Mouse (Mus musculus): ENCODE measurements around the gene Chrnb1. TPM values are rescaled to one million over a fixed set of nuclear protein-coding genes. Genes with fewer than 3 reads are reported as not detected.

Gene Chrnb1
- 11.1 and 11.9 TPM in 2 replicates for polyA plus RNA-seq (2016; fragmentation: Nextera tagmentation; extraction: Ambion mirVana)

- Histone ChIP-seq H3K27ac (peak within 1 kb of the TSS; percentile 38; the same call in 1 of the 2 replicates), H3K4me2 (replicated peaks) (peak within 1 kb of the TSS; percentile 87), H3K9me3 (no peaks in the 10 kb centered on the region), H3K27me3 (peaks cover 41% of the 10 kb centered on the region), H3K4me3 (peak within 1 kb of the TSS; percentile 43), H3K36me3 (no peaks in the 10 kb centered on the region), H3K4me1 (peaks cover 16% of the 10 kb centered on the region), H3K9ac (peak within 1 kb of the TSS; percentile 48)
- WGBS, result 2% methylated on average over 52 of the region's 52 CpGs
- ATAC-seq (ENCODE audit: insufficient number of reproducible peaks, insufficient read depth, low FRiP score, low TSS enrichment), result peak; percentile 92
These were observed at the start of gene Chrnb1 for GRCm38 (mm10) chr11:69795168-69795982. Chrnb1 (minus strand) TSS chr11:69795943.

GRCm38 (mm10) chr11:69838714-69839104, 43.0 kb upstream of the Chrnb1 start:
- H3K27ac ChIP-seq, result peak overlapping the region; percentile 85
- no peak for ATAC-seq (ENCODE audit: insufficient number of reproducible peaks, insufficient read depth, low FRiP score, low TSS enrichment)
- H3K4me2 ChIP-seq (replicated peaks), result peak overlapping the region; percentile 97
- H3K36me3 ChIP-seq, result 0 out of 2 replicates have a peak, but pooled peaks cover 2% of the 10 kb centered on the region
- WGBS, result 3% methylated on average over 7 of the region's 7 CpGs
- no peaks in the 10 kb centered on the region for H3K9me3 ChIP-seq
- H3K9ac ChIP-seq, result peak overlapping the region; percentile 57; the same call in 1 of the 2 replicates
- peaks cover 34% of the 10 kb centered on the region for H3K4me1 ChIP-seq
- H3K4me3 ChIP-seq, result peak overlapping the region; percentile 79
- no peaks in the 10 kb centered on the region for H3K27me3 ChIP-seq

- H3K4me3 ChIP-seq, result peak within 1 kb of the TSS; percentile 79
- no peaks in the 10 kb centered on the region for H3K9me3 ChIP-seq
- H3K9ac ChIP-seq, result peak within 1 kb of the TSS; percentile 87
- H3K4me1 ChIP-seq, result peaks cover 37% of the 10 kb centered on the region
- 0 out of 2 replicates have a peak, but pooled peaks cover 8% of the 10 kb centered on the region for H3K36me3 ChIP-seq
- peak within 1 kb of the TSS; percentile 97 for H3K4me2 ChIP-seq (replicated peaks)
- H3K27ac ChIP-seq, result peak within 1 kb of the TSS; percentile 92
- H3K27me3 ChIP-seq, result no peaks in the 10 kb centered on the region
- WGBS, result under 1% methylated on average over 34 of the region's 34 CpGs
- peak; percentile 85 for ATAC-seq (ENCODE audit: insufficient number of reproducible peaks, insufficient read depth, low FRiP score, low TSS enrichment)
These were observed 42.4 kb upstream of the Chrnb1 start, which contains the start of gene Tmem256 for GRCm38 (mm10) chr11:69837952-69838713. Tmem256 (plus strand) TSS chr11:69838514.

DNA sequence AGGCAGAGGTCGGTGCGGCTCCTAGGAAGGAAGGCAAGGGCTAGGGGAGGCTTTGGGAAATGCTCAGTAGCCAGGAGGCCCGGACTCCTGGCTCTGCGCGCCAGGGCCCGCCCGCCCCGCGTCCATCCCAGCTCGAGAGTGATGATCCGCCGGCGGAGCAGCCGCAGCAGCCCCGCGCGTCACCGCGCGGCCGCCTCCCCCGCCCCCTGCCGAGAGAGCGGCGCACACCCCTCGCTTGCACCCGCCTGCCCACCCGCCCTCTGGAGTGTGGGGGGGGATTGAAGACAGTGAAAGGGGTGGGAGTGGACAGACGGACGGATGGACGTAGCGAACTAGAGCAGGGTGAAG, 41.8 kb upstream of the Chrnb1 start, which contains the start of gene Nlgn2:
Gene Nlgn2, minus strand, starts transcription at position 181 of the 348 bp plus-strand sequence.
- no peak for ATAC-seq (ENCODE audit: insufficient number of reproducible peaks, insufficient read depth, low FRiP score, low TSS enrichment)
- H3K36me3 ChIP-seq, result peaks cover 14% of the 10 kb centered on the region
- H3K9ac ChIP-seq, result peak within 1 kb of the TSS; percentile 87
- H3K27me3 ChIP-seq, result no peaks in the 10 kb centered on the region
- peak within 1 kb of the TSS; percentile 97 for H3K4me2 ChIP-seq (replicated peaks)
- H3K9me3 ChIP-seq, result no peaks in the 10 kb centered on the region
- peak within 1 kb of the TSS; percentile 79 for H3K4me3 ChIP-seq
- under 1% methylated on average over 29 of the region's 32 CpGs for WGBS
- H3K4me1 ChIP-seq, result peaks cover 37% of the 10 kb centered on the region
- peak within 1 kb of the TSS; percentile 92 for H3K27ac ChIP-seq

DNA sequence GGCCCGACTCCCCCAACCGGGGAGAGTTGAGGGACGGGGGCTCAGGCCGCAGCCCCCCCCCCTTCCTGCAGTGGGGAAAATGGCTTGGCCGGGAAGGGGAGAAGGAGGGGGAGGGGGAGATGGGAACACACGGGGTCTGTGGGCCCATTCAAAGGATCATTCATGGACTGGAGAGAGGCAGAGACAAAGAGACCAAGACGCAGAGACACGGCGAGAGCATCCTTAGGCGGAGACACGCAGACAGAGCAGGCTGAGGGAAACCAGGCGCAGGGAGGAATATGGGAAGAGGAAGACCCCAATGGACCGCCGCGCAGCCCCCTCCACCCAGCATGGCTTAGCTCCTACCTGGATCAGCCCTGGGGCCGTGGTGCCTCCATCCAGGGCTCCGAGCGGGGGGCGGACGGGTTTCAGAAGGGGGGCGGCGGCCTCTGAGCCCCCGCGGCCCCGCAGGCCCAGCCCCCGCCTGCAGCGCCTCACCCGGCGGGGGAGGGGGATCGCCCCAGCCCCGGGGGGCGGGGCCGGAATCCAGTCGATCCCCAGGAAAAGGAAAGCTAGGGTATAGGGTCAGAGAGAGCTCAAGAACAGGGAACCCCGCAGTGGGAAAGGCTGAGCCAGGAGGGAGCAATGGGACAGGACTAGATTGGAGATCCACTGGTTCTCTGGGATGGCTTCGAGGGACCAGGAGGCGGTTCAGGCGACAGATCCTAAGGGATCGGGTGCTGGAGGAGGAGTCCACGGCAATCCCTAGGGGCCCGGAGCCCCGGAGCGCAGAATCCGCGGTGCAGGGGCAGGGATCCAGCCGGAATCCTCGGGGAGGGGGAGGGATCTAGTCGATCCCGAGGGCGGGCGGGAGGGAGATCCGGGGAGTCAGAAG, 41.2 kb upstream of the Chrnb1 start:
- Histone ChIP-seq H3K27me3 (no peaks in the 10 kb centered on the region), H3K4me3 (peak overlapping the region; percentile 79), H3K9me3 (no peaks in the 10 kb centered on the region), H3K27ac (peak overlapping the region; percentile 92), H3K36me3 (peaks cover 20% of the 10 kb centered on the region), H3K9ac (peak overlapping the region; percentile 87), H3K4me2 (replicated peaks) (peak overlapping the region; percentile 97), H3K4me1 (peaks cover 37% of the 10 kb centered on the region)
- WGBS, result under 1% methylated on average over 48 of the region's 52 CpGs
- no peak; the same call in 1 of the 2 replicates for ATAC-seq (ENCODE audit: insufficient number of reproducible peaks, insufficient read depth, low FRiP score, low TSS enrichment)

- 3% methylated on average over 4 of the region's 4 CpGs for WGBS
- no peaks in the 10 kb centered on the region for H3K27me3 ChIP-seq
These were observed 40.2 kb upstream of the Chrnb1 start for GRCm38 (mm10) chr11:69835966-69836335.

DNA sequence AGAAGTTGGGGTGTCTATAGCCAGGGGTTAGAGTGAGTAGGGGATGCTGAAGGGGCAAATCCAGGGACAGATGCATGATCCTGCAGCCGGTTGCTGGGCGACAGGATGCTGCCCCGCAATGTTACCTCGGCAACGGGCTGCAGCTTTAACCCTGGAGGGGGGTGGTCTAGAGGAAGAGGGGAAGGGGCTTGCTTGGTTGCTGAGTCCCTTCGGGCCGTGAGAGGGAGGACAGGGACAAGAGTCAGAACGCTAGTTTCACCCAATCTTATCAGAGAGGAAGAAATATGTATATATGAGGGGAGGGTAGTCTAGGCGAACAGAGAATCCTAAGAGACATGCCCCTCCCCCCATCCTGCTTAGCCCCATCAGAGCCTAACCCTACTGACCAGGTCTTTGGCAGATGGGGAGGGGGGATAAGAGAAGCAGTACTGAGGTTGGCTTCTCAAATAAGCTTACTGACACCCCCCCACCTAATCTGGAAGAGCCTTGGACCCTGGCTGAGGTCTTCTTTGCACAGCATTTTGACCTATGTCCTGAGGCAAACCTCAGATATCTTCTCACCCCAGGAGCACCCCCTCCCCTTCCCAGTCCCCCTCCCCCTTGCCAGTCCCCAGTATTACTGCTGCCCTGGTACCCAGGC, 39.7 kb upstream of the Chrnb1 start:
- H3K4me2 ChIP-seq (replicated peaks), result peak overlapping the region; percentile 97
- no peaks in the 10 kb centered on the region for H3K27me3 ChIP-seq
- H3K27ac ChIP-seq, result no peak overlapping the region; the same call in 1 of the 2 replicates
- no peak for ATAC-seq (ENCODE audit: insufficient number of reproducible peaks, insufficient read depth, low FRiP score, low TSS enrichment)
- peak overlapping the region; percentile 87; the same call in 1 of the 2 replicates for H3K9ac ChIP-seq
- H3K36me3 ChIP-seq, result peaks cover 26% of the 10 kb centered on the region
- H3K9me3 ChIP-seq, result no peaks in the 10 kb centered on the region
- H3K4me1 ChIP-seq, result peaks cover 37% of the 10 kb centered on the region
- peak overlapping the region; percentile 79 for H3K4me3 ChIP-seq
- WGBS, result 5% methylated on average over 9 of the region's 9 CpGs

More at GRCm38 (mm10) chr11:69835966-69836335, 40.2 kb upstream of the Chrnb1 start:
- no peaks in the 10 kb centered on the region for H3K9me3 ChIP-seq
- H3K9ac ChIP-seq, result peak overlapping the region; percentile 87; the same call in 1 of the 2 replicates
- peaks cover 25% of the 10 kb centered on the region for H3K36me3 ChIP-seq
- H3K4me2 ChIP-seq (replicated peaks), result peak overlapping the region; percentile 97
- H3K27ac ChIP-seq, result peak overlapping the region; percentile 92
- H3K4me1 ChIP-seq, result peaks cover 37% of the 10 kb centered on the region
- H3K4me3 ChIP-seq, result peak overlapping the region; percentile 79
- no peak for ATAC-seq (ENCODE audit: insufficient number of reproducible peaks, insufficient read depth, low FRiP score, low TSS enrichment)

DNA sequence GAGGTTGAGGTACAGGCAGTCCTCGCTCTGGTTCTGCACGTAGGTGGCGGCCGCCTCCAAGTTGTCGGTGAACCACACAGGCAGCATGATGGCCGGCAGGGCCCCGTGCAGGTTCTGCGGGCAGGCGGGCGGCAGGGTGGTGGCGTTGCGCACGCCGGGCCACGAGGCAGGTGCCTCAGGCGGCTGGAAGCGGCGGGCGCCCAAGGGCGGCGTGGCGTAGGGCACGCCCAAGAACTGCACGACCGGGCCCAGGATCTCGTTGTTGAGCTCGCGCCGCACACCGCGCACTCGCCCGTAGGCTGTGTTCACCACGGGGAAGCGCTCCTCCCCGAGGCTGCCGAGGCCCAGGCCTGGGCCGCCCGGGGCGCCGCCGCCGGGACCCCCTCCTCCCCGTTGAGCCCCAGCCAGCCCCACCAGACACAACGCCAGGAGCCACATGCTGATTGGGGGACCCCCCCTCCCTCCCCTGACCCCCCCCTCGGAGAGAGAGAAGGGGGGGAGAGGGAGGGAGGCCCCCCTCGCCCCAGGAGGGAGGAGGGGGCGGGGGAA, 38.3 kb upstream of the Chrnb1 start:
- peak overlapping the region; percentile 97 for H3K4me2 ChIP-seq (replicated peaks)
- peak overlapping the region; percentile 79 for H3K4me3 ChIP-seq
- peak overlapping the region; percentile 77 for H3K9ac ChIP-seq
- peaks cover 34% of the 10 kb centered on the region for H3K4me1 ChIP-seq
- H3K9me3 ChIP-seq, result no peaks in the 10 kb centered on the region
- H3K27me3 ChIP-seq, result no peaks in the 10 kb centered on the region
- H3K27ac ChIP-seq, result peak overlapping the region; percentile 72
- WGBS, result 11% methylated on average over 44 of the region's 48 CpGs
- ATAC-seq (ENCODE audit: insufficient number of reproducible peaks, insufficient read depth, low FRiP score, low TSS enrichment), result no peak
- peaks cover 33% of the 10 kb centered on the region for H3K36me3 ChIP-seq

- H3K9ac ChIP-seq, result peak overlapping the region; percentile 77; the same call in 1 of the 2 replicates
- H3K27ac ChIP-seq, result no peak overlapping the region
- no peak for ATAC-seq (ENCODE audit: insufficient number of reproducible peaks, insufficient read depth, low FRiP score, low TSS enrichment)
- H3K4me1 ChIP-seq, result peaks cover 35% of the 10 kb centered on the region
- H3K4me2 ChIP-seq (replicated peaks), result peak overlapping the region; percentile 97
- H3K4me3 ChIP-seq, result peak overlapping the region; percentile 79
- no peaks in the 10 kb centered on the region for H3K9me3 ChIP-seq
- no peaks in the 10 kb centered on the region for H3K27me3 ChIP-seq
- H3K36me3 ChIP-seq, result peaks cover 38% of the 10 kb centered on the region
- WGBS, result 60% methylated on average over 8 of the region's 8 CpGs
These were observed 37.8 kb upstream of the Chrnb1 start for GRCm38 (mm10) chr11:69833554-69833953.

GRCm38 (mm10) chr11:69828832-69829231, 33.1 kb upstream of the Chrnb1 start:
- no peaks in the 10 kb centered on the region for H3K9me3 ChIP-seq
- no peak for ATAC-seq (ENCODE audit: insufficient number of reproducible peaks, insufficient read depth, low FRiP score, low TSS enrichment)
- H3K27me3 ChIP-seq, result no peaks in the 10 kb centered on the region
- 67% methylated on average over 5 of the region's 5 CpGs for WGBS
- peaks cover 83% of the 10 kb centered on the region for H3K36me3 ChIP-seq
- H3K4me3 ChIP-seq, result no peak overlapping the region
- H3K27ac ChIP-seq, result no peak overlapping the region
- H3K4me1 ChIP-seq, result peaks cover 10% of the 10 kb centered on the region
- H3K4me2 ChIP-seq (replicated peaks), result no peak overlapping the region
- H3K9ac ChIP-seq, result no peak overlapping the region
